Mouse (Mus musculus) liver, embryonic 14.5 days (tissue): ENCODE measurements around the gene Megf8.

ENCODE experiments used
- CTCF ChIP-seq: IDR thresholded peaks from 2 replicates; pipeline ENCODE4 v1.5.1; 2016; ENCODE audit warnings: antibody characterized with exemption, low read depth, control low read depth
- EP300 ChIP-seq: IDR thresholded peaks from 2 replicates; pipeline ENCODE4 v1.6.1; 2016; ENCODE audit warnings: antibody characterized with exemption, low read depth

- no peak for TF ChIP-seq CTCF
- TF ChIP-seq EP300 = no peak
Measured at GRCm38 (mm10) chr7:25269545-25270271, 47.3 kb upstream of the Megf8 start.
